Comparison of ENCODE assay signal across 16 mouse cellular contexts in the genomic region with DNA sequence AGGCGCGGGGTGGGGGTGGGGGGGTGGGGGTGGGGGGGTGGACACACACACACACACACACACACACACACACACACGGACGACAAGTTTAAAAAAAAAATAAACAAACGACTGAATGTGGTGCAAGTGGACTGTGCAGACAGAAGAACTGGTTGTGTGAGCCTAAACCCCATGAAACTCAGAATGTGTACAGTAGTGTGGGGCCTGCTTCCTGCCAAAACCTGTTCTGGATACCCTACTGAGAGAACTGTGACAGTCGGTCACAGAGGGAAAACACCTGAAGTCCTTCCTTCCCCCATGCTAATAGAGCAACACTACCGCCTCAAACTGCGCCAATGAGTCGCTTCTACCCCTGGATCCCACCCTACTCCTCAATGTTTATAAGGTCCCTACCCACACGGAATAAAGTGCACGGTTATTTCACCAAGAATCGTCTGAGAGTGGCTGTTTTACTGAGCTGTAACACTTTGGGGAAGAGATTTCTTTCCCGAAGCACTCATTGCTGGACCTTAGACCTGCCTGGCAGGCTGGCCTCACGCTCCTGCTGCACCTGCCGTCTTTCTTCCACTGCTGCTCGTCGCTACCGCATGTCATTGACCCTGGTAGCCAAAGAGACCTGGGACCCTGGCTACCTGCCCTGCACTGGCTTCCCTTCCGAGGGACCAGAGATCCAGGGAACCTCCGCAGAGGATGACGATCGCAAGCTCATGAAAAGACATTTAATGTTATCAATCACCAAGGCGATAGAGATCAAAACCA. TPM values are rescaled to one million over a fixed set of nuclear protein-coding genes. Genes with fewer than 3 reads are reported as not detected.
DNase-seq lines count a peak whose midpoint lies in the region; ATAC-seq and TF ChIP-seq lines count a peak whose summit lies in the region.
"Had no signal": no experiment of that assay in that cellular context is flagged by ENCODE, and none has a peak within 500 bp of the region (broad histone marks: within the 10 kb centered on the region; RNA-seq: fewer than 3 reads in every experiment).

No protein-coding gene starts in this region.

- H3K27me3 ChIP-seq in kidney, embryonic 16.5 days (ENCODE audit: insufficient read depth, low read length), result no peaks in the 10 kb centered on the region
- no peaks in the 10 kb centered on the region for H3K27me3 ChIP-seq in E14TG2a.4 (ENCODE audit: insufficient read depth, low read length)
- no peaks in the 10 kb centered on the region for H3K27me3 ChIP-seq in intestine, postnatal 0 days (replicated peaks; ENCODE audit: control insufficient read depth, insufficient read depth, low read length)
- no peaks in the 10 kb centered on the region for H3K27me3 ChIP-seq in small intestine, adult 2 months (ENCODE audit: control insufficient read depth, insufficient read depth, low read length)
- H3K27me3 ChIP-seq: hindbrain, embryonic 13.5 days; midbrain, embryonic 13.5 days; Patski had no signal

- no peaks in the 10 kb centered on the region for H3K36me3 ChIP-seq in kidney, embryonic 16.5 days (ENCODE audit: insufficient read depth, low read length)
- no peaks in the 10 kb centered on the region for H3K36me3 ChIP-seq in E14TG2a.4 (ENCODE audit: insufficient read depth, low read length)
- H3K36me3 ChIP-seq in intestine, postnatal 0 days (ENCODE audit: control insufficient read depth, insufficient read depth), result no peaks in the 10 kb centered on the region
- no peaks in the 10 kb centered on the region for H3K36me3 ChIP-seq in small intestine, adult 2 months (ENCODE audit: control insufficient read depth, insufficient read depth, low read length)
- H3K36me3 ChIP-seq: hindbrain, embryonic 13.5 days; liver, embryonic 15.5 days; midbrain, embryonic 13.5 days had no signal

- H3K4me1 ChIP-seq in kidney, embryonic 16.5 days (ENCODE audit: insufficient read depth, low read length), result no peaks in the 10 kb centered on the region
- peaks cover 48% of the 10 kb centered on the region for H3K4me1 ChIP-seq in E14TG2a.4 (replicated peaks; ENCODE audit: low read depth, low read length)
- H3K4me1 ChIP-seq in intestine, postnatal 0 days (replicated peaks; ENCODE audit: control insufficient read depth, insufficient read depth, low read length), result no peaks in the 10 kb centered on the region
- H3K4me1 ChIP-seq in small intestine, adult 2 months (ENCODE audit: control insufficient read depth, insufficient read depth, insufficient read length, low read length), result peaks cover 3% of the 10 kb centered on the region; the same call in 1 of the 2 replicates
- H3K4me1 ChIP-seq: hindbrain, embryonic 13.5 days; liver, embryonic 15.5 days; midbrain, embryonic 13.5 days had no signal

- no peak for TF ChIP-seq CTCF in E14TG2a.4 (conservative IDR thresholded peaks at IDR 0.05; ENCODE audit: low read length)
- no peak for TF ChIP-seq CTCF in intestine, postnatal 0 days (IDR thresholded peaks at IDR 0.05; ENCODE audit: low read depth)
- TF ChIP-seq CTCF in small intestine, adult 2 months (IDR thresholded peaks at IDR 0.05; ENCODE audit: extremely low read depth, insufficient read length, insufficient replicate concordance, low read depth, low read length), result no peak

- peaks cover 2% of the 10 kb centered on the region for H3K9me3 ChIP-seq in kidney, embryonic 16.5 days (ENCODE audit: low read length)
- no peaks in the 10 kb centered on the region for H3K9me3 ChIP-seq in E14TG2a.4 (ENCODE audit: low read length)
- no peaks in the 10 kb centered on the region for H3K9me3 ChIP-seq in intestine, postnatal 0 days (ENCODE audit: control insufficient read depth)
- H3K9me3 ChIP-seq: hindbrain, embryonic 13.5 days; liver, embryonic 15.5 days; midbrain, embryonic 13.5 days had no signal

- H3K4me3 ChIP-seq in kidney, embryonic 16.5 days (ENCODE audit: low read length), result no peak overlapping the region
- H3K4me3 ChIP-seq in E14TG2a.4 (replicated peaks; ENCODE audit: low read length), result peak overlapping the region; percentile 57
- no peak overlapping the region for H3K4me3 ChIP-seq in intestine, postnatal 0 days (ENCODE audit: low read depth, low read length)
- peak overlapping the region; percentile 37 for H3K4me3 ChIP-seq in small intestine, adult 2 months (ENCODE audit: low read depth, low read length)
- H3K4me3 ChIP-seq: hindbrain, embryonic 13.5 days; liver, embryonic 15.5 days; midbrain, embryonic 13.5 days had no signal

- TF ChIP-seq POLR2A in small intestine, adult 2 months (IDR thresholded peaks at IDR 0.05; ENCODE audit: low read depth, low read length), result no peak

- ATAC-seq in kidney, embryonic 16.5 days (ENCODE audit: low FRiP score, low TSS enrichment), result no peak
- peak; percentile 92 for ATAC-seq in intestine, postnatal 0 days
- ATAC-seq: midbrain, embryonic 13.5 days; Patski had no signal

- peak; percentile 47 for DNase-seq in kidney, adult 11 months
- DNase-seq in gastrocnemius, adult 8-10 months (ENCODE audit: low spot score in 2 of 2), result no peak
- no peak for DNase-seq in c-Kit-positive CD71-positive TER-119-positive erythroid progenitor cells, embryonic 14.5 days (ENCODE audit: low spot score)
- no peak for DNase-seq in spleen, postnatal 10 days (ENCODE audit: low spot score in 2 of 2)
- DNase-seq: cerebellum, adult 9-10 months; gastrocnemius, postnatal 14 days; right cerebral cortex, postnatal 4 days; thymus, postnatal 14 days had no signal

- H3K27ac ChIP-seq in kidney, embryonic 16.5 days (ENCODE audit: low read length), result no peak overlapping the region
- H3K27ac ChIP-seq in intestine, postnatal 0 days (ENCODE audit: low read depth, low read length), result peak overlapping the region; percentile 71; the same call in 1 of the 2 replicates
- peak overlapping the region; percentile 50 for H3K27ac ChIP-seq in small intestine, adult 2 months (ENCODE audit: insufficient read depth, low read depth, low read length)
- H3K27ac ChIP-seq: hindbrain, embryonic 13.5 days; liver, embryonic 15.5 days; midbrain, embryonic 13.5 days had no signal

- WGBS in kidney, embryonic 16.5 days, result 60% methylated on average over 23 of the region's 23 CpGs
- 28% methylated on average over 23 of the region's 23 CpGs for WGBS in intestine, postnatal 0 days
- 19% methylated on average over 23 of the region's 23 CpGs for WGBS in small intestine, adult 2 months

- no peak overlapping the region for H3K9ac ChIP-seq in kidney, embryonic 16.5 days (replicated peaks; ENCODE audit: low read length)
- 0 out of 2 replicates have a peak overlapping the region, but pooled peaks have one; percentile 17 for H3K9ac ChIP-seq in intestine, postnatal 0 days (ENCODE audit: low read depth, low read length)
- H3K9ac ChIP-seq: hindbrain, embryonic 13.5 days; liver, embryonic 15.5 days; midbrain, embryonic 13.5 days had no signal

- H3K4me2 ChIP-seq in kidney, embryonic 16.5 days (replicated peaks; ENCODE audit: low read depth, low read length), result no peak overlapping the region
- peak overlapping the region; percentile 51 for H3K4me2 ChIP-seq in intestine, postnatal 0 days (replicated peaks; ENCODE audit: low read depth)
- H3K4me2 ChIP-seq: hindbrain, embryonic 13.5 days; liver, embryonic 15.5 days; midbrain, embryonic 13.5 days had no signal

RNA-seq across cellular contexts. Expression of a gene that starts 13.2 kb away (rescaled TPM):
- polyA plus RNA-seq in kidney, embryonic 16.5 days (2015; fragmentation: Nextera tagmentation; extraction: Ambion mirVana), result 64.4 and 76.5 TPM in 2 replicates
- 47.7 and 56.9 TPM in 2 replicates for polyA plus RNA-seq in intestine, postnatal 0 days (2015; fragmentation: Nextera tagmentation; extraction: Ambion mirVana)
- polyA plus RNA-seq in small intestine, adult 2 months (2012; rRNA removed), result 4.4 and 15.6 TPM in 2 replicates
- 10 to 100 TPM; 20.0 to 43.6 (median 25.2) TPM for total RNA-seq in gastrocnemius, adult 8-10 months (2022)

Comparison
In these comparisons a context has a peak if more than half of its experiments do, and no peak if none do; other contexts are left out.
1. H3K4me3 ChIP-seq: peak in E14TG2a.4 (single experiment) and small intestine, adult 2 months (single experiment); none in kidney, embryonic 16.5 days (single experiment) and intestine, postnatal 0 days (single experiment).